Mouse (Mus musculus): ENCODE results near the gene Gm21188. TPM values are rescaled to one million over a fixed set of nuclear protein-coding genes. Genes with fewer than 3 reads are reported as not detected.
"Not testable (repeated sequence)": the region's sequence is repeated elsewhere in the genome, so short reads cannot be mapped to it uniquely, and the experiment has no call there.

The Gm21188 gene
- polyA plus RNA-seq, 1 experiment from 2014 or later = not detected

DNA sequence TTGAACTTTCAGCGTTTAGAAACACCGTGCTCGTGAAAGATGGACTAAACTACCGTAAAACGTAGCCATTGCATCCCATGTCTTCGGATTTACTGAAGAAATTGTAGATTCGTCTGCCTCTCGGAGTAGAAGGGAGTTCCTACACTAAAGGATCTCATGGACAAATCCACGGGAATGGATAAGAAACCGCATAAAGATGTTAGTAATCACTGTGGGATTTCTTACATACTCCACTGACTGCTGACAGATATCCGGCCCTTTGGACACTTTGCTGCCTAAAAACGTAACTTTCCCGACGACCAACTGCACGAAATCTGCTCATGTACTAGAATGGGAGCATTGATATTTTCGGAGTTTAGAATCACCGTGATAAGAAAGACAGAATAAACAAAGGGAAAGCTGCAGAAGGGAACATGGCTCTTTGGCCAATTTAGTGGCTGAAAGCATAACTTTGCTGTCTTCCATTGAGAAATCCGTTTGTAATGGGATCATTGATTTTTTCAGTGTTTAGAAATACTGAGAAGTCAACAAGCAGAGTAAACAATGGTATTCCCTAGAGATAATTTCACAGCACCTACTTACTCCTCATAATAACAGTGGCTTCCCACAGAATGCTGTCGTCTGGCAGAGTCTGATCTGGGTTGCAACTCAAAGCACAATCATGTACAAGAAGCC lies 18.3 kb downstream of the Gm21188 start:
- H3K27me3 ChIP-seq (ENCODE audit: control insufficient read depth, insufficient read depth, low read length); ATAC-seq (ENCODE audit: low read depth); H3K4me2 ChIP-seq (ENCODE audit: low read depth, low read length); H3K4me1 ChIP-seq (ENCODE audit: control insufficient read depth, insufficient read depth, low read length); H3K9me3 ChIP-seq (ENCODE audit: control insufficient read depth, low read length); H3K9ac ChIP-seq (replicated peaks; ENCODE audit: low read depth, low read length); H3K4me3 ChIP-seq (ENCODE audit: low read depth, low read length); H3K27ac ChIP-seq (ENCODE audit: low read depth, low read length); H3K36me3 ChIP-seq (ENCODE audit: control insufficient read depth, insufficient read depth, low read length): not testable (repeated sequence)
- under 1% methylated on average over 16 of the region's 19 CpGs for WGBS

DNA sequence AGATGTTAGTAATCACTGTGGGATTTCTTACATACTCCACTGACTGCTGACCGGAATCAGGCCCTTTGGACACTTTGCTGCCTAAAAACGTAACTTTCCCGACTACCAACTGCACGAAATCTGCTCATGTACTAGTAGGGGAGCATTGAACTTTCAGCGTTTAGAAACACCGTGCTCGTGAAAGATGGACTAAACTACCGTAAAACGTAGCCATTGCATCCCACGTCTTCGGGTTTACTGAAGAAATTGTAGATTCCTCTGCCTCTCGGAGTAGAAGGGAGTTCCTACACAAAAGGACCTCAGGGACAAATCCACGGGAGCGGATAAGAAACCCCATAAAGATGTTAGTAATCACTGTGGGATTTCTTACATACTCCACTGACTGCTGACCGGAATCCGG lies 20.3 kb downstream of the Gm21188 start:
- not testable (repeated sequence) for H3K9me3 ChIP-seq (ENCODE audit: control insufficient read depth, low read length); H3K4me2 ChIP-seq (ENCODE audit: low read depth, low read length); ATAC-seq (ENCODE audit: low read depth); H3K27ac ChIP-seq (ENCODE audit: low read depth, low read length); H3K9ac ChIP-seq (replicated peaks; ENCODE audit: low read depth, low read length); H3K4me1 ChIP-seq (ENCODE audit: control insufficient read depth, insufficient read depth, low read length); H3K27me3 ChIP-seq (ENCODE audit: control insufficient read depth, insufficient read depth, low read length); H3K4me3 ChIP-seq (ENCODE audit: low read depth, low read length); H3K36me3 ChIP-seq (ENCODE audit: control insufficient read depth, insufficient read depth, low read length)
- under 1% methylated on average over 12 of the region's 16 CpGs for WGBS

DNA sequence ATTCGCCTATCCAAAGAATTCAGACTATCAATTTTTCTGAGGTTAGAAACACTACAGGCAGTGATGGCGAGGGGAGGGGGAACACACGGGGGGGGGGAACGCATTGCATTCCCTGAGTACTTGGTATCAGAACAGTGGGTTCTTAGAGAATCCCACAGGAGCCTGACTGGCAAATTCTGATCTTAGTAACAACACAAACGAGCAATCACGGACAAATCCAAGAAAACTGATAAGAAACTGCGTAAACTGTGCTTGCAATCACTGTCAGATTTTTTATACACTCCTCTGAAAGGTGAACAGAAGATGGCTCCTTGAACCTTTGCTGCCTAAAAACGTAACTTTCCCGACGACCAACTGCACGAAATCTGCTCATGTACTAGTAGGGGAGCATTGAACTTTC lies 24.6 kb downstream of the Gm21188 start:
- H3K4me1 ChIP-seq (ENCODE audit: control insufficient read depth, insufficient read depth, low read length); ATAC-seq (ENCODE audit: low read depth); H3K9ac ChIP-seq (replicated peaks; ENCODE audit: low read depth, low read length); H3K27ac ChIP-seq (ENCODE audit: low read depth, low read length); H3K27me3 ChIP-seq (ENCODE audit: control insufficient read depth, insufficient read depth, low read length); H3K4me3 ChIP-seq (ENCODE audit: low read depth, low read length); H3K9me3 ChIP-seq (ENCODE audit: control insufficient read depth, low read length); H3K4me2 ChIP-seq (ENCODE audit: low read depth, low read length); H3K36me3 ChIP-seq (ENCODE audit: control insufficient read depth, insufficient read depth, low read length): not testable (repeated sequence)
- WGBS = 0% methylated on average over 9 of the region's 11 CpGs

DNA sequence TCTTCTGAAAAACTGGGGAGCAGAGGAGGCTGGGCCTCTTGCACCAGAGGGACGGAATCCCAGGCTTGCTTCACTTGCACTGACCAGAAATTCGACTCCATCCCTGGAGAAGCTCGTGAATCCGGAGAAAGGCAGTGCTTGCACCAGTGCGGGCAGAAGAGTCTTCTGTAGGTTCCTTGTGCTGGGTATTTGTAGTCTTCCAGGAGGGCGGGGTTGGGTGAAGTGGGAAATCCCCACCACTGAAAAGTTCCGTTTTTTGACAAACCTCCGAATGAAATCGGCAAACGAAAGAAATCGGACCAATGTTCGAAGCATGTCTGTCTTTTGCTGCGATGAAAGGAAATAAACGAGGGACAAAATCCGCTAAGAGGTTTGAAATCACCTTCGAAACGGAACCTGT lies 25.1 kb downstream of the Gm21188 start, which contains the start of gene Gm36079:
Gm36079 (minus strand) TSS at position 101 of the 400 bp plus-strand sequence.
- WGBS = 0% methylated on average over 3 of the region's 17 CpGs
- ATAC-seq (ENCODE audit: low read depth); H3K4me2 ChIP-seq (ENCODE audit: low read depth, low read length): not testable (repeated sequence)

DNA sequence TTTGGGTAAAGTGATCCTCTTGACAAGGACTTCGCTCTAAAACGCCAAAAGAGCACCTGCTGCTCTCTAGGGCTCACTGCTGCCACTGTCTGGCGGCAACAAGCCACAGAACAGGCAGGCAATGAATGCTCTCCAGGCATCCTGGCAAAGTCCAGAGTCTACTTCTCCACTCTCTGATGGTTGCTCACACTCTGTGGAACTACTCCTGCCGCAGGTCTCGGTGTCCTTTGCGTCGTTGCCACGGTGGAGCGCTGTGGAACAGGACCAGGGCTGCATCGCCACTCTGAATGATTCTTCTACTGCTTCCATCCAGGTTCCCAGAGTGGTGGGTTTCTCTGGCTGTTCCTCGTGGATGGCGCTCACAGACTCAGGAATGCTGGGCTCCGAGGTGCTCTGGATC lies 25.6 kb downstream of the Gm21188 start:
- H3K27ac ChIP-seq (ENCODE audit: low read depth, low read length); H3K4me2 ChIP-seq (ENCODE audit: low read depth, low read length); H3K27me3 ChIP-seq (ENCODE audit: control insufficient read depth, insufficient read depth, low read length); H3K36me3 ChIP-seq (ENCODE audit: control insufficient read depth, insufficient read depth, low read length); H3K4me1 ChIP-seq (ENCODE audit: control insufficient read depth, insufficient read depth, low read length); H3K9me3 ChIP-seq (ENCODE audit: control insufficient read depth, low read length); H3K4me3 ChIP-seq (ENCODE audit: low read depth, low read length); H3K9ac ChIP-seq (replicated peaks; ENCODE audit: low read depth, low read length): not testable (repeated sequence)
- WGBS = 0% methylated on average over 3 of the region's 13 CpGs
- peak; percentile 49; the same call in 1 of the 2 replicates for ATAC-seq (ENCODE audit: low read depth)

More for the DNA sequence above, 25.1 kb downstream of the Gm21188 start, which contains the start of gene Gm36079:
- not testable (repeated sequence) for H3K27ac ChIP-seq (ENCODE audit: low read depth, low read length); H3K4me3 ChIP-seq (ENCODE audit: low read depth, low read length); H3K9ac ChIP-seq (replicated peaks; ENCODE audit: low read depth, low read length); H3K27me3 ChIP-seq (ENCODE audit: control insufficient read depth, insufficient read depth, low read length); H3K4me1 ChIP-seq (ENCODE audit: control insufficient read depth, insufficient read depth, low read length); H3K36me3 ChIP-seq (ENCODE audit: control insufficient read depth, insufficient read depth, low read length); H3K9me3 ChIP-seq (ENCODE audit: control insufficient read depth, low read length)

DNA sequence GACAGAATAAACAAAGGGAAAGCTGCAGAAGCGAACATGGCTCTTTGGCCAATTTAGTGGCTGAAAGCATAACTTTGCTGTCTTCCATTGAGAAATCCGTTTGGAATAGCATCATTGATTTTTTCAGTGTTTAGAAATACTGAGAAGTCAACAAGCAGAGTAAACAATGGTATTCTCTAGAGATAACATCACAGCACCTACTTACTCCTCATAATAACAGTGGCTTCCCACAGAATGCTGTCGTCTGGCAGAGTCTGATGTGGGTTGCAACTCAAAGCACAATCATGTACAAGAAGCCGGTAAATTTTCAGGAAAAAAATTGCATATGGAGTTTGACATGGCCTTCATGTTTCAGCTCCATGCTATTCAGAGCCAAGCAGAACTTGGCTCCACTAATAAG lies 26.4 kb downstream of the Gm21188 start:
- not testable (repeated sequence) for H3K36me3 ChIP-seq (ENCODE audit: control insufficient read depth, insufficient read depth, low read length); ATAC-seq (ENCODE audit: low read depth); H3K27ac ChIP-seq (ENCODE audit: low read depth, low read length); H3K4me2 ChIP-seq (ENCODE audit: low read depth, low read length); H3K4me1 ChIP-seq (ENCODE audit: control insufficient read depth, insufficient read depth, low read length); H3K27me3 ChIP-seq (ENCODE audit: control insufficient read depth, insufficient read depth, low read length); H3K4me3 ChIP-seq (ENCODE audit: low read depth, low read length); H3K9ac ChIP-seq (replicated peaks; ENCODE audit: low read depth, low read length); H3K9me3 ChIP-seq (ENCODE audit: control insufficient read depth, low read length)
- WGBS = 10% methylated on average over 4 of the region's 4 CpGs

DNA sequence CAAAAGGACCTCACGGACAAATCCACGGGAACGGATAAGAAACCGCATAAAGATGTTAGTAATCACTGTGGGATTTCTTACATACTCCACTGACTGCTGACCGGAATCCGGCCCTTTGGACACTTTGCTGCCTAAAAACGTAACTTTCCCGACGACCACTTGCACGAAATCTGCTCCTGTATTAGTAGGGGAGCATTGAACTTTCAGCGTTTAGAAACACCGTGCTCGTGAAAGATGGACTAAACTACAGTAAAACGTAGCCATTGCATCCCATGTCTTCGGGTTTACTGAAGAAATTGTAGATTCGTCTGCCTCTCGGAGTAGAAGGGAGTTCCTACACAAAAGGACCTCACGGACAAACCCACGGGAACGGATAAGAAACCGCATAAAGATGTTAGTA lies 27.0 kb downstream of the Gm21188 start:
- H3K9me3 ChIP-seq (ENCODE audit: control insufficient read depth, low read length); ATAC-seq (ENCODE audit: low read depth); H3K27ac ChIP-seq (ENCODE audit: low read depth, low read length); H3K36me3 ChIP-seq (ENCODE audit: control insufficient read depth, insufficient read depth, low read length); H3K9ac ChIP-seq (replicated peaks; ENCODE audit: low read depth, low read length); H3K4me1 ChIP-seq (ENCODE audit: control insufficient read depth, insufficient read depth, low read length); H3K4me2 ChIP-seq (ENCODE audit: low read depth, low read length); H3K27me3 ChIP-seq (ENCODE audit: control insufficient read depth, insufficient read depth, low read length); H3K4me3 ChIP-seq (ENCODE audit: low read depth, low read length): not testable (repeated sequence)
- 1% methylated on average over 20 of the region's 21 CpGs for WGBS

DNA sequence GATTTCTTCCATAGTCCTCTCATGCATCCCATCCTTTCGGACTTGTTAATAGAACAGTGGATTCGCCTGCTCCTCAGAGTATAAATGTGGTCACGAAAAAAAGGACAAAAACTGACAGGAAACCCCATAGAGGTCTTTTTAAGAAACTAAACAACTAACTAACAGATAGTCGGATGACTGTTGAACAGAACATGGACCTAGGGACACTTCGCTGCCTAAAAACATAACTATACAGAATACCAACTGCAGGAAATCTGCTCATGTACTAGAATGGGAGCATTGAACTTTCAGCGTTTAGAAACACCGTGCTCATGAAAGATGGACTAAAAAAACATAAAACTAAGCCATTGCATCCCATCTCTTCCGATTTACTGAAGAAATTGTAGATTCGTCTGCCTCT lies 27.4 kb downstream of the Gm21188 start:
- not testable (repeated sequence) for H3K9ac ChIP-seq (replicated peaks; ENCODE audit: low read depth, low read length); H3K4me2 ChIP-seq (ENCODE audit: low read depth, low read length); H3K4me1 ChIP-seq (ENCODE audit: control insufficient read depth, insufficient read depth, low read length); H3K4me3 ChIP-seq (ENCODE audit: low read depth, low read length); H3K27me3 ChIP-seq (ENCODE audit: control insufficient read depth, insufficient read depth, low read length); H3K36me3 ChIP-seq (ENCODE audit: control insufficient read depth, insufficient read depth, low read length); H3K27ac ChIP-seq (ENCODE audit: low read depth, low read length); ATAC-seq (ENCODE audit: low read depth); H3K9me3 ChIP-seq (ENCODE audit: control insufficient read depth, low read length)
- 7% methylated on average over 9 of the region's 9 CpGs for whole genome bisulfite sequencing

DNA sequence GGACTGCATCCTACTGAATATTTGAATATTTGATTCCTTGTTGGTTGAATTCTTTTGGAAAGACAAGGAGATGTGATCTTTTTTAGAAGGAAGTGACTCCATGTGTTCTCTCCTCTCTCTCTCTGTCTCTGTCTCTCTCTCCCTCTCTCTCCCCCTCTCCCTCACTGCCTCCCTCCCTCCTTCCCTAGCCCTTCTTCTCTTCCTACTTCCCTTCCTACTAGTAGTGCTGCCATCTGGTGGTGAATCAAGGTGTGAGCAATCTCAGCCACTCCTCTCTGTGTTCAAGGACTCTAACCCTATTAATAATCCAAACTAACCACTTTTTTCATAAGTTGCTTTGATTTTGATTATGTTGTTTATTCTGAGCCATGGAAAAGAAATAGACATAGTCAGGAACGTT lies 30.5 kb downstream of the Gm21188 start:
- H3K27me3 ChIP-seq (ENCODE audit: control insufficient read depth, insufficient read depth, low read length); H3K4me3 ChIP-seq (ENCODE audit: low read depth, low read length); H3K27ac ChIP-seq (ENCODE audit: low read depth, low read length); H3K4me2 ChIP-seq (ENCODE audit: low read depth, low read length); H3K9me3 ChIP-seq (ENCODE audit: control insufficient read depth, low read length); H3K36me3 ChIP-seq (ENCODE audit: control insufficient read depth, insufficient read depth, low read length); H3K9ac ChIP-seq (replicated peaks; ENCODE audit: low read depth, low read length); H3K4me1 ChIP-seq (ENCODE audit: control insufficient read depth, insufficient read depth, low read length): not testable (repeated sequence)
- WGBS = no CpG with 5 or more reads among the region's 1 CpGs
- ATAC-seq (ENCODE audit: low read depth) = peak; percentile 56; the same call in 1 of the 2 replicates

All from neural tube, embryonic 14.5 days (tissue).